Mouse (Mus musculus) embryo, embryonic 10.5 days (tissue): ENCODE measurements around the gene B3galt1.

Source experiments
- DNase-seq: peaks from one replicate; pipeline ENCODE4 v3.0.0-alpha.2; 2015; ENCODE audit warnings: low spot score

B3galt1 gene

DNA sequence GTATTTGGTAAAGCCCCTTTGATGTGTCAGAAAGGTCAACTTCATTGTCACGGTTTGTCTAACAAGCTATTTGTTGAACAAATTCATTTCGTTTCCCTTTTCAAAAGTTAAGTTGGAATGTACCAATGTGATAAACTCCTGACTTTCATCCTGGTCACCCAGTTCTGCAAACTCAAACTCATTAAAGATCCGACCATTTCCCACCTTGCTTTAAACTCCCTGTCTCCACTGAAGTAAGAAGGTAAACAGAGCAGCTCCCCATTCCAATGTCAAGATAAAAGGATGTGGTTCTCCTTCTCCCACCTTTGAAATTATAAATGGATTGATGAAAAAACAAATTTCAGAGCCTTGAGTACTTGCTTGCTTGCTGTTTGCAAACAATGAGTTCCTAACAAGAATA is 487.6 kb downstream of the B3galt1 start:
- no peak for DNase-seq

DNA sequence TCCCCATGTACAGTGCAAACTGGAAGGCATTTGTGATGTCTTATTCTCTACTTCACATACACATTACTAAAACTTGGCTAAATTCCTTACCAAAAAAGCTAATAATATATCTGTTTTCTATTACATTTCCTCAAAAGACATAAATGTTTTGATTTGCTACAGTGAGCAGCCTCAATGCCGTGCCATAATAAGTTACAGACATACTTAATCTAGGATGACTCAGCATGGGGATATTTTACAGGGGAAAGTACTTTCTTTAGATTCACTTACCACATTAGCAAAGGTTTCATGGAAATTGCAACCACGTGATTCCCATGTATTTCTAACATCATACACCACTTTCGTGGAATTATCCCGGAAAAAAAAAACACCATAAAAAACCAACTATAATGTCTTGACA is 495.7 kb downstream of the B3galt1 start:
- DNase-seq = no peak

GRCm38 (mm10) chr2:68079426-68080360 is 514.0 kb downstream of the B3galt1 start:
- no peak for DNase-seq

DNA sequence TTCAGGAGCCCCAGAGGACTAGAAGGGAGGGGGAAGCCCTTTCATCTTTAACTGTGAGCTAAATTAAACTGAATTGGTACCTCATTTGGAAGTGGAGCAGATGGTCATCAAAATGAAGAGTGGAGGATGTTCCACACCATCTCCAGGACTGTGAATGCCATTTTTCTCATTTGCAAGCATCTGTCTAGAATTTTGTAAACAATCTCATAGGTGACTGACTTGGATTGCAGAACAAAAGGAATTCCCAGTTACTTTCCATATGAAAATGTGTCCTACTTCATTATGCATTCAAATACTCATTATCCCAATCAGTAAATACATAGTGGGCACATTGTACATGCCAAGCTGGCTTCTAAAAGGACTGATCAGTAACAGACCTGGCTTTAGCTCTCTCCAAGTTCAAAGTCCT is 515.2 kb downstream of the B3galt1 start:
- DNase-seq = no peak

DNA sequence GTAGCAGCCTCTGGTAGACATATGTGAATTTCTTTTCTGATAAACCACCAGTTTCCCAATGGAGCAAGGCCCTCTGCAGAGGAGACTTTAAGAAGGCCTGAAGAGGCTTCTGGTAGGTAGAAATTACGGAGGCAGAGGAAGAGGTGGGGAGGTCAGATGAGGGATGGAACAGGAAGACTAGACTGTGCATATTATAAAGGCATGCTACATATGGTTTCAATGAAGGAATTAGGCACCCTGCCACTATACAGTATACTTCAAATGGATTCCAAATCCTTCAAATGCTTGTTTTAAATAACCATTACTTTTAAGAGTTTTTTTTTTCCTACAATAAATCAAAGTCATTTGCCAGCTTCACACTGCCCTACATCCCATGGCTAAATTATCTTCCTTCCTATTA is 518.8 kb downstream of the B3galt1 start:
- DNase-seq = no peak

- no peak for DNase-seq
These were observed 520.4 kb downstream of the B3galt1 start for GRCm38 (mm10) chr2:68086101-68086500.

DNA sequence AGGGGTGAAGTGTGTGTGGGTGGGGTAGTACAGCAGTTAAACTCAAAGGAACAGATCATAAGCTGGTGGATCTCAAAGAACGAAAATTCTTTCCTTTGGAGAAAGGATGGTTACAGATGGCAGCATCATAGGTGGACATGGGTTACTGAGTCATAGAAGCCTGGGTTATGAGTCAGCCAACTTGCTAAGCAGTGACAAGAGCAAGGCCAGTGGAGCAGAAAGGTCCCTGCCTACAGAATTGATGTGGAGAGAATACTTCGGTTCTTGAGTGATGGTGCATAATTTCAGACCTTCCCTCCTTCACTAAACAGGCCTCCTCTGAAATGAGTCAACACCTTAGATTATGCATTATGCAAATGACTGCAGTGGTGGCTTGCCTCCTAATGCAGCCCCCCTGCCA is 525.9 kb downstream of the B3galt1 start:
- no peak for DNase-seq

DNA sequence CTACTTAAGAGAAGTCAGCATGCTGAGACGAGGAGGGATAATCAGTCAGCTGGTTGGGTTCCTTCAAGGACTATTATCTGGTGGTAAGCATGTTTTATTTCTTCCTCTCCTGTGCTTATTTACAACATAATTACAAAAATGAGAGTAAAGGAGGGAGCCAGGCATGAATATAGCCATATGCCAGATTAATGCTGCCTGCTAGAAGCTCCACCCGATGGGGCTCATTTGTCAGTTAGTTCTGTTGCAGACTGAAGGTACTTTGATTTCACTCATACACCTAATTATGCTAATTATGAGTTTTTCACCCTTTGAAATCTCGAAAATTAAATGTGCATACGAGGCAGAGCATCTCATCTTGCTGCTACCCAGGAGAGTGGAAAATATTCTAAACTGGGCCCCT is 539.0 kb downstream of the B3galt1 start:
- no peak for DNase-seq

DNA sequence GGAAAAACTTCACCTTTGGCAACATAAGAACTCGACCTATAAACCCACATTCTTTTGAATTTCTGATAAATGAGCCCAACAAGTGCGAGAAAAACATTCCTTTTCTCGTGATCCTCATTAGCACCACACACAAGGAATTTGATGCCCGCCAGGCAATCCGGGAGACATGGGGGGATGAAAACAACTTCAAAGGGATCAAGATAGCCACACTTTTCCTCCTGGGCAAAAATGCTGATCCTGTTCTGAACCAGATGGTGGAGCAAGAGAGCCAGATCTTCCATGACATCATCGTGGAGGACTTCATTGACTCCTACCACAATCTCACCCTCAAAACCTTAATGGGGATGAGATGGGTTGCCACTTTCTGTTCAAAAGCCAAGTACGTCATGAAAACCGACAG is 552.4 kb downstream of the B3galt1 start:
- no peak for DNase-seq

DNA sequence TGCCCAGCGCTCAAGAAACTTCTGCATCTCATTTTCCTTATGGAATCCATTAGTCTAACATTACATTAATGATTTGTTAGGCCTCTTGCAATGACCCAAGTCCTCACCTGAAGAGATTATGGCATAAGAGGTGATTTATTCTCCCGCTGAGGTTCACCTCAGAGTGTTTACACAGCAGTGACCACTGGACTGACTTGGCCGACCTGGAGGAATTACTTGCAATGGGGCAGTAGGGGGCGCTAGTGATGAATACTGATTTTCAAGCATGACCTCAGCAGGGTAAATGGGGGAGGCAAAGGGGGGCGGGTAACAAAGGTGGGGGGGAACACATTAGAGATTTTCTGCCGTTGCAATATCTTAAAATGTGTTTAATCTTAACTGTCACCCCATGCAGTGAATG is 559.1 kb downstream of the B3galt1 start:
- peak; percentile 59 for DNase-seq

DNA sequence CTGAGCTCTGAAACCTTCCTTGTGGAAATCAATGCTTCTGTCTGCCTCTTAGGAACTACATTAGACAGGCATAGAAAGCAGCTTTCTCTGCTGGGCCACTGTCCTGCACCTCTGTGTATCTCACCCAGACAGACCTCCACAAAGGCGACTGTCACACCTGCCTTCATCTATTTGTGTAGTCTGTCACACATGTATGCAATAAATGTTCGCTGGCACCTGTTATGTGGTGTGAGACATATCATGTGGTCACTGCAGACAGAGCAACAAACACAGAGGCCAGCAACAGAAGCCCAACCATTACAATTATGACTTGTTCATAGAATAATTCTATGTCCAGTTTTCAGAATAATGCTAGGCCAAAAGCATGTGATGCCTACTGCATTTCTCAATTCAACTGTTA is 575.4 kb downstream of the B3galt1 start:
- no peak for DNase-seq

- no peak for DNase-seq
These were observed 577.6 kb downstream of the B3galt1 start for GRCm38 (mm10) chr2:68143292-68143691.

DNA sequence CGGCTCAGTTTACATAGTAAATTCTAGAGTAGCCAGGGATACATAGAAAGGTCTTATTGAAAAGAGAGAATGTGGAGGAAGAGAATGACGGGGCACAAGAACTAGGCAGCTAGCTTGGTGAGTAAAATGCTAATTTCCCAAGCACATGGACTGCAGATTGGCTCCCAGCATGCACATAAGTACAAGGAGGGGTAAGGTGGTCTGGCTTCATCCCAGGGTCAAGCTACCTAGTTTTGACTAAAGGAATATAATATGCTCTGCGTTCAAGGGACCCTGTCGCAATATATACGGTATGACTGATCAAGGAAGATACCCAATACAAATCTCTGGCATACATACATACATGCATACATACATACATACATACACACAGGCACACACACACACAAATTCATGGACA is 594.1 kb downstream of the B3galt1 start:
- DNase-seq = no peak

GRCm38 (mm10) chr2:68160566-68160965 is 594.9 kb downstream of the B3galt1 start:
- no peak for DNase-seq

DNA sequence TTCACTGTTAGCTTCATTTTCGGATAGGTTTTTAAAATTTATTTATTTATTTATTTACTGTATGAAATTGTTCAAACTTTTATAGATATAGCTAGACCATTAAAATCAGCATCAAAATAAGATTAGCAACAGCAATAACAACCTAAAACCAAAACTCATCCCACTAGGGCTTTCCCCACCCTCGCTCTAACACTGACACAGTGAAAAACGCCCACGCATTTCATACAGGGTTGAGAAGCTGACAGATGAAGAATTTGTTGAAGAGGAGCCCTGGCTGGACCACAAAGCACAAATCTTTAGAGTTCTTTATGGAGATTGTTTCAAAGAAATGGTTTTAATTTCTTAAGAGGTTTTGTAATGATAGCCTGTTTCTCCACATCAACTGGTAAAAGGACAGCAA is 596.3 kb downstream of the B3galt1 start:
- no peak for DNase-seq

GRCm38 (mm10) chr2:68171306-68171705 is 605.6 kb downstream of the B3galt1 start:
- no peak for DNase-seq
